16 mouse cellular contexts compared by ENCODE assay signal in the genomic region with DNA sequence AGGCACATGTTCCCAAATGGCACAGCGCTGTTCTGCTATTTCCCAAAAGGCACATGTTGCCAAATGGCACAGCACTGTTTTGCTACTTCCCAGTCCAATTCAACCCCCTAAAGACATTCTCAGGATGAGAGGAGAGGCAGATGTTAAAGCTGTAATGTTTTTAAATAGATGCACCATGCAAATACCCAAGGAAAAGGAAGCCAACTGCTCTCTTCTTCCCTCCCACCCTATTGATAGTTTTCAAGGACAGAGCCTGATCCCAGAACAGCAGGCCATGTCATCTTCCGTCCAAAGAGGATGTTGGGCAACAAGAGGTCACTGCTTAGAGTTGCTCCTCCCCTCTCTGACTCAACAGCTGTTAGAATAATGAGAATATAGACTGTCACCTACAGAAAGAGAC.
"Had no signal": no experiment of that assay in that cellular context is flagged by ENCODE, and none has a peak within 500 bp of the region (broad histone marks: within the 10 kb centered on the region; RNA-seq: fewer than 3 reads in every experiment).

No protein-coding gene starts in this region.

- H3K4me1 ChIP-seq: liver, embryonic 13.5 days; neural tube, embryonic 12.5 days; neural tube, embryonic 15.5 days; stomach, embryonic 15.5 days had no signal

- H3K27ac ChIP-seq: kidney, postnatal 0 days; layer of hippocampus, adult 2 months; liver, embryonic 13.5 days; neural tube, embryonic 12.5 days; neural tube, embryonic 15.5 days; stomach, embryonic 15.5 days had no signal

- H3K36me3 ChIP-seq: liver, embryonic 13.5 days; neural tube, embryonic 12.5 days; neural tube, embryonic 15.5 days; stomach, embryonic 15.5 days had no signal

- H3K4me3 ChIP-seq: layer of hippocampus, adult 2 months; liver, embryonic 13.5 days; neural tube, embryonic 12.5 days; neural tube, embryonic 15.5 days; stomach, embryonic 15.5 days had no signal

- H3K9me3 ChIP-seq: liver, embryonic 13.5 days; neural tube, embryonic 12.5 days; neural tube, embryonic 15.5 days; stomach, embryonic 15.5 days had no signal

- DNase-seq: kidney, postnatal 25 days; layer of hippocampus, adult 9-11 months; liver, embryonic 13.5 days; lung, adult 2 months; lung, postnatal 14 days; lung, postnatal 4 days; midbrain, embryonic 14.5 days; right cerebral cortex, adult 18-20 months; right cerebral cortex, postnatal 14 days; right cerebral cortex, postnatal 4 days; thymus, postnatal 25 days had no signal

- H3K27me3 ChIP-seq: liver, embryonic 13.5 days; neural tube, embryonic 12.5 days; neural tube, embryonic 15.5 days; stomach, embryonic 15.5 days had no signal
